Mouse (Mus musculus): Measurements from ENCODE around the gene Ugt1a1.

Gene Ugt1a1

GRCm38 (mm10) chr1:88258361-88258760, 46.6 kb downstream of the Ugt1a1 start:
- no peak for DNase-seq (ENCODE audit: low read depth, low spot score)

DNA sequence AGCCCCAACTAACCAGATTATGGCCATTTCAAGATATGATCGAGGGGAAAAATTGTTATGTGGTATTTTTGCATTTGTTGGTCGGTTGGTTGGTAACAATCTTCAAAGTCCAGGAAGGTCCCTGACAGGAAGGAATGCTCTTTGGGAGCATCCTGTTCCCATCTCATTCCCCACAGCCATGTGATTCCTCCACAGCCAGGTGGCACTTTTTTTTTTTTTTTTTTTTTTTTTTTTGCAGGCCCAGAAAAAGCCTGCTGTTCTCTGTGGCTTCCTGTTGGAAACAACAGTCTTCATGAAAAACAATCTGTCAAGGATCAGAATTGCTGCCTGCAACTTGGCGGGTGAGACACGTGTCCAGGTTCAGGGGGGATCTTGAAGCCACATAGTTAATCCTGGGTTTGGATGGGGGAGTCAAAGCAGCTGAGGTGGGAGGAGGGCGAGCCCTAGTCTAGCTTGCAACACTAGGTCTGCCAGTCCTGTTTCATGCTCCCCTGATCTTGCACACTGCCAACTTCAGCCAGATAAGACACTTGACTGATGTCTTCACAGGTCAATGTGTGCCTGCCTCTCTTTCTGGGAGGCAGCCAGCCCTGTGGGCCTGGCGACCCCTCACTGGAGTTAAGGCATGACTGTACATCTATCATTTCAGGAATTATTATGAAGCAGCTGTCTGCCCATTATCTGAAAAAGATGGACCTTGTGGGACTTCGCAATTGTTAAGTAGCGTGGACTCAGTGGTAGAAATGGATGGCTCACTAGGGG, 47.3 kb downstream of the Ugt1a1 start:
- DNase-seq (ENCODE audit: low read depth, low spot score), result no peak

- no peak for DNase-seq (ENCODE audit: low read depth, low spot score)
Observed at GRCm38 (mm10) chr1:88259643-88260024, 47.9 kb downstream of the Ugt1a1 start.

- DNase-seq (ENCODE audit: low read depth, low spot score), result no peak
Observed at GRCm38 (mm10) chr1:88260114-88260513, 48.4 kb downstream of the Ugt1a1 start.

GRCm38 (mm10) chr1:88260604-88261377, 49.0 kb downstream of the Ugt1a1 start:
- no peak for DNase-seq (ENCODE audit: low read depth, low spot score)

- DNase-seq (ENCODE audit: low read depth, low spot score), result no peak
Observed at GRCm38 (mm10) chr1:88261706-88262105, 49.9 kb downstream of the Ugt1a1 start.

DNA sequence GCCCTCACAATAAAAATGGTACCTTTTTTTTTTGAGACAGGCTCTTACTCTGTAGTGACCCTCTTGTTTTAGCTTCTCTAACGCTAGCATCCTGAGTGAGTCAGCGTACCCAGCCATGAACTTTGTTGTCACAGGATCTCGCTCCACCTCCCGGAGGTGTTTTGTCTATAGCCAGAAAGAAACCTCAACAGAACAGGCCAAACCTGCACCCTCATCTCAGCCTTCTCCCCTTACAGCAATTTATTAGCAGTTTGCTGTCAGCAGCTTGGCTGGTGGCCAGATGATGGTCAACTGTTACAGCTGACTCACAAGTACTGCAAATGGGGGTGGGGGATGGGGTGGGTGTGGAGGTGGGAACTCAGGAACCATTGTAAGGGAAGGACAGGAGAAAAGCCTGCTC, 50.5 kb downstream of the Ugt1a1 start:
- no peak for DNase-seq (ENCODE audit: low read depth, low spot score)

DNA sequence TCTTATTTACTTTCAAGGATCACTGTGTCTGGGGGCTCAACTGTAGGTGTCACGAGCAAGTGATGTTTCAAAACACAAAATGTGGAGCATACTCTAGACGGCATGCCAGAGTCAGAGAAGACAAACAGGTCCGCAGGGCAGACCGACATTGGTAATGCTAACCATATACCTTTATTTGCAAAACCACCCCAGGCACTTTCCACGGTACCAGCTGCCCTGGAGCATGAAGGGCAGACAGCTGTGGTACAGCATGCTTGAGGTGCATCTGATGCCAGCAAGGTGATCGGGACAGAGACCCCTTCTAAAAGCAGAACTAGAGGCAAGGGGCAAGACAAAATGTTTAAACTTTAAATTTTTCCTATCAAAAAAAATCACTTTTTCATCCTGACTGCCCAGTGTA, 51.2 kb downstream of the Ugt1a1 start:
- no peak for DNase-seq (ENCODE audit: low read depth, low spot score)

DNA sequence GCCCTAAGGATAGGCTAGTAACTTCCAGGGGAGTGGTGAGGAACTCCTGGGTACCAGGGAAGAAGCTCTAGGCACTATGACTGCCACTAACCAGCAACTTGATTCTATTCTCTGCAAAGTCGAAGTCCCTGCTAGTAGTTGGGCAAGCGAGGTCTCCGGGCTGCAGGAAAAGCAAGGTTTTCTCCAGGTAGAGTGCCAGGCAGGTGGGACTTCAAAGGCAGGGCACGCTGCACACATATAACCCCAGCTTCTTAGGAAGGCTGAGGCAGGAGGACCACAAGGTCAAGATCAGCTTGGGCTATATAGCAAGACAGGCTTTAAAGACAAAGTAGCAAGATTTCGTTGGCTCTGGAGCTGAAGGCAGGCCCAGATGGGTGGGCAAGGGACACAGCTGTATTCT, 52.0 kb downstream of the Ugt1a1 start:
- DNase-seq (ENCODE audit: low read depth, low spot score), result no peak

DNA sequence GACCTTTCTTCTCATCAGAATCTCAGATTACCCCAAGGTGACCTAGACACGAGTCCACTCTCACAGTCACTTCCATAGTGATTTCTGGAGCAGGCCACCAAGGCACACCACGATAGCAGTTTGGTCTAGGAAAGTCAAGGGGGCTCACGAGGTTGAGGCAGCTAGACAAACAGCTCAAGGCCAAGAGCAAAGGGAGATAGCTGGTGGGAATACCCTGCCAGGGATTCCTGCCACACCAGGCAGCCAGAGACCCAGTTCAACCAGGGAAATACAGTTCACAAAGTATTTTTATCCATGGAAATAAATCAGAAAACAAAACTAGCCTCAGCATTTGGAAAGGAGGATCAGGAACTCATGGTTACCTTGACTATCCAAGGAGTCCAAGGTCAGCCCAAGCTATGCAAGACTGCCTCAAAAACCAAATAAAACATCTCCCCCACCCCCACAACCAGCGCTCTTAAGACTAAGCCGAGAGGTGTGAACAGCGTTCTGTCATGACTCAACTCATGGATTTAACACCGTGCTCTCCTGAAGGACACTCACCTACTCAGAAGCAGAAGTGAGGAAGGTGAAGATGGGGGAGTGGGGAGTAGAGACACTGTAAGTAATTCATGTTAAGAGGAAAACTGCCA, 52.6 kb downstream of the Ugt1a1 start:
- no peak for DNase-seq (ENCODE audit: low read depth, low spot score)

DNA sequence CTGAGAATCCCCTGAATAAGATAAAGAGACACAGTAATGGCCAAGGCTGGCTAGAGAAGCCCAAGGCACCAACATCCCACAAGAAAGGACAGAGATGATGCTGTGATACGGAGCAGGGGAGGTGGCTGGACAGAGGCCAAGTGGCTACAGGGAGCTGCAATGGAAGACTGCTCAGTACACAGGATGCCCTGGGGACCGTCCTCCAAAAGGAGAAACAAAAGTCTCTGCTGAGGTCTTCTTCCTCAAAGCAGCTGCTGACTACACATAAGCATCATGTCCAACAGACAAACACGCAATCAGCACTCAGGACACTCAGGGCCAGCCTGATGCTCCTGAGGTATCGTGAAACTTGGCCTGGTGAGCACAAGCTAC, 53.1 kb downstream of the Ugt1a1 start:
- DNase-seq (ENCODE audit: low read depth, low spot score), result no peak

DNA sequence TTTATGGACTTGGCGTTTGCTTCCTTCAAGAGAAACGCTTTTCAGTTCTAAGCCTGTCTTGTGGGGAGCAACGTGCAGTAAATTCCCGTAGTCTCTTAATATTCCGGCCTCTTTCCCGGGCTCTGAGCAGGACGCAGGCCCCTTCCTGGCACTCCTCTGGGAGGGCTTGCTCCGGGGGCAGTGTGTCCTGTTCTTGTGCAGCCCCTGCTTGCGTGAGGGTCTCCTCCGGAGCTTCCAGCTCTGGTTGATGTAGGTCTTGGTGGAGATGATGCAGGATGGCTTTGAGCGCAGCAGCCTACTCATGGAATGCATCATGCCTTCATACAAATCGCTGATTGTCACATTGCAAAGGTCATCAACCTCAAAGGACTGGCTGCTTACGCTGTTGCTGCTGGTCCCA, 54.4 kb downstream of the Ugt1a1 start:
- DNase-seq (ENCODE audit: low read depth, low spot score), result no peak

DNA sequence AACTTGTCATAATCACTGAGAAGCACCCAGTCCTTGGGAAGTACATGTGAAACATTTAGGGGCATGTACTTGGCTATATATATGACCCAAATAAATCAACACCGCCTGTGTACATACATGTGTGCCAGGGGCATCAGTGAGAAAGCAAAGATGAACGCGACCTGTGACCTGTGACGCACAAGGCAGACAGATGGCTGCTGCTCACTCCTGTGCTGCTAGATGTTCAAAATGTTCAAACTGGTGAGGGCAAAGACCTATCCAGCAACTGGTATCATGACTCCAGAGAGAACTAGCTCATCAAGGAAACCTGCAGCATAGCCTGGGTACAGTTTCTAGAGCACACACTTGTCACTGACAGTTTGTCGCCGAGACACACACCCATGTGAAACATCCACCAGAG, 55.7 kb downstream of the Ugt1a1 start:
- no peak for DNase-seq (ENCODE audit: low read depth, low spot score)

- DNase-seq (ENCODE audit: low read depth, low spot score), result no peak
Observed at GRCm38 (mm10) chr1:88268070-88268469, 56.3 kb downstream of the Ugt1a1 start.

All from WW6 (cell line).